Mouse (Mus musculus): ENCODE measurements at regions not wholly inside any gene's neighbourhood (a gene's known extent, or its start where the extent isn't known, plus 50 kb on each side); places are given as distances from the start of the nearest gene placed in this dataset.
A peak's percentile ranks its signal among the peaks of the same experiment; 100 is the strongest.

DNA sequence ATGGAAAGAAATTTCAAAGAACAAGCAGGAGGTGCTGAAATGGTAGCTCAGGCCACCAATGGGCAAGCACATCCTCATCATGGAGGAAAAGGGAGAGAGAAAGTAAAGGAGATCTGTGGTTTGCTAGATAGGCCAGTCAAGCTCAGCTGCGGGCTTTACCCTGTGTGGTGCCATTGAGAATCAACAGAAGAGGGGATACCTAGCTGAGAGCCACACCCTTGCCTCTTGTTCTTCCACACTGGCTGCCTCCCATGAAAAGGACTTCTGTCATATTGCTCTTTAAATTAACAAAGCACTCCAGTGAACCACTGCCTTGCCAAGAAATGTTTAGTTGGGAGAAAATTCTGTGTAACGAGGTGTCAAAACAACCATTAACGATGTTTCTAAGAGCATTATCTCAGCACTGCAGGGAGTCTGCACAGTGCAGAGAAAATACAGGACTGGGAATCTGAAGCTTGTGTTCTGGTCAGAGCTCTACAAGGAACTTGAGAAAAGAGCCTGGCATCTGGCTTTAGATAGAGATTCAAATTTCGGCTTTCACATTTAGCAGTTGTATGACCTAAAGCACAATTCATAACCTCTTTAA lies 510.7 kb upstream of the Tle4 start:
- DNase-seq (ENCODE audit: extremely low spot score in 1 of 2, low spot score in 1 of 2) = no peak

DNA sequence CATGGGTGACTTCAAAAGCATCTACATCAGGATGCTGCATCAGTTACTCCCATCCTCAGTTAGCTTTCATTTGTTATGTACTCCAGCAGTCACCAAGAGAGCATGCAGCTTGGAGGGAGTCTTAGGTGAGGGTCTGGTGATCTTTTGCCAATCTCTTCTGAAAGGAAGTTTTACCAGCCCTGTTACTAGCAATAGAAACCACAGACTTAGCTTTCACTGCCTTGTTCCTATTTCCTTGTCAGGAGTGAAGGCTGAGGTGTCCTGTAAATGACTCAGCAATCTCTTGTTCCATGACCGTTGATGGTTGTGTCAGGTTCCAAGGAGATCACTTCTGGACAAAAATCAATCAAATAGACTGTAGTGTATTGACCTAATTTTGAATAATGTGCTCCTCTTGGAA lies 497.2 kb upstream of the Tle4 start:
- no peak for DNase-seq (ENCODE audit: extremely low spot score in 1 of 2, low spot score in 1 of 2)

DNA sequence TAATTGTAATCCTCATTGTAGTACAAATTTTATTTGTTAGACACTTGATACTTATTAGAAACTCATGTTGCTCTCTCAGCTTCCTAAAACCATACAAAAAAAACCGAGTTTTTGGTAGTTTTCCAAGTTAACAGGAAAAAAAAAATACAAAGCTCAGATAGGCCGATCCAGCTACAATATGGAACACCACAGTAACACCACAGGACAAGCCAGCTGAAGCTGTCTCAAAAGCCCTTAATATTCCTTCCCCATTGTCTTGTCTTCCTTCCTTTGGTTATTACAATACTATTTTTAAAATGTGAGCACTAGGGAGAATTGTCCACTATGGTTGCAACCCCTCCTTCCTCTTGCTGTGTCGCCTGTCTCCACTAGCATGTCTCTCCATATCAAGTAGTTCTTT lies 495.7 kb upstream of the Tle4 start:
- DNase-seq (ENCODE audit: extremely low spot score in 1 of 2, low spot score in 1 of 2) = no peak

DNA sequence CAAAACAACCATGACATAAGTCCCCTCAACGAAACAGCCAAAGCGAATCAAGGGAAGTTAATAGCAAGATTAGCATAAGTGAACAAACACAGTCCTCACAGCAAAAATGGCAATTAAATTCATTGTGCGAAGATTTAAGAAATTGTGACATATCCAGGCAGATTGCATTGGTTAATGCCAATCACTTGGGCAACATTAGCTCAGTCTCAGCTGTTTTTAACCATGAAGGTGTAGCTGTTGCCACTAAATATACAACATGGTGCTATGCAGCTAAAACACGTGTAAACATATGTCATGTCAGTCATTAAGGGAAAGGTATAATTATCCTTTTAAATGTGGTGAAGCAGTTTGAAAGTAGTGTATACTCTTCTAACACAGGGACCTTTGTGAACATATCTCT lies 482.8 kb upstream of the Tle4 start:
- no peak for DNase-seq (ENCODE audit: extremely low spot score in 1 of 2, low spot score in 1 of 2)

DNA sequence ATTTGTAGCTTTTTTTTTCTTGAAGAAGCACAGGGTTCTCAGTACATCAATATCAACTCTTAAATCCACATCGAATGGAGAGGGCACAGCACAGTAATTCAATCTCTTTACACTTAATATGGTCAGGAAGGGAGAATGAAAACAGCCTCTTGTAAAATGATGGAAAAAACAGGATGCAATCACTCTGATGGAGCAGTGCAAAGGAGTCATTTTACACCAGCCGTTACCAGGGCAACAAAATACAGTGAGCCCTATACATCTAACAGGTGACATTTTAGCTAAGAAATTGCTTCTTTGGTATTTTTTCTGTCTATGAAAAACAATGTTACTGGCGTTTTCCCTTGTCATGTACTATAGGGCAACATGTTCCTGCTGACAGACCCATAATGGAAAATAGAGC lies 459.9 kb upstream of the Tle4 start:
- DNase-seq (ENCODE audit: extremely low spot score in 1 of 2, low spot score in 1 of 2) = no peak

DNA sequence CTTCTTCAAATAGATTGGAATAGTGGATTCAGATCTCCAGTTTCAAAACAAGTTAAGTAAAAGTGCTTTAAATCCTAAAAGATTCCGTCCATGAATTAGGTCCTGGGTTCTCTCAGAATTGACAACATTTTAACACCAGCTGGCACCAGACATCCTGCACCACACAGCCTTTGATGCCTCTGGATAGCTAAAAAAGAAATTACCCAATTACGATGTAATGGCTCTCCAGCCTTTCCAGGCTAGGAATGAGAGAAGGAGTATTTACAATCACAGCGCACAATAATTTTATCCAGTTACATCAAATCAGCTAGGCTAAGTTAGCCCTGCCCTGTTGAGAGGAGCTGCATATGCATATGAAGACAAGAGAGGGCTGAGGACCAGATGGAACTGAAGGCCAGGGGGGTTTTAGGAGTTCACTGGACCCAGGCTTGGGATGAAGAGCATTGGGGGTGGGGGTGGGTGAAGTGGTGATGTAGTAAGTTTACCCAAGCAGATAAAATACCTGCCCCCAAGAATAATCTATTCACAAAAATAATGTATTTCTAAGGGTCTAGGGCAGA lies 455.8 kb upstream of the Tle4 start:
- no peak for DNase-seq (ENCODE audit: extremely low spot score in 1 of 2, low spot score in 1 of 2)

DNA sequence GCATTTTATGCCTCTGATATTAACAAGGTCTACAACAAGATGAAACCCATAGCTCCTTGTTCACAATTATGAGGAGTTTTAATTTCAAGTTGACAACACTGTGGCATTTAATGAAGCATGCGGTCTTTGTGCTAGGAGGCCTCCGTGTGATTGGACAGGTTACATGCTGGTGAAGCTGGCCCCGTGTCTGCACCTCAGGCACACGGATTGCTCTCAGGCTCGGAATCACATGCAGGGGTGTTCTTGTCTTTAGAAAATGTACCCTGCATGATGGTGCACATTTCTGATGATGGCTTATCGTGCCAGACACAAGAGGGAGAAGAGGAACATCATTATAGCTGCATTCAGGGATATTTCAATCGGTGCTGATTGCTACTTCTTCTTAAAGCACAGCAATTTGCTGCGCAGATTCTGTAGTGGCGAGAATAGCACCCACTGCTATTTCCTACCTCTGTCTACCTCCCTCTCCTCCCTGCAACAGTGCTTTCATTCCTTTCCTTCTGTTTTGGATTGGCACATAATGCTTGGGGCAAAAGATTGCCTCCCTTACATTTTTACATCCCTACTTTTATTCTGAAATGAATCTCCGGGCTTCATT lies 454.9 kb upstream of the Tle4 start:
- DNase-seq (ENCODE audit: extremely low spot score in 1 of 2, low spot score in 1 of 2) = no peak

DNA sequence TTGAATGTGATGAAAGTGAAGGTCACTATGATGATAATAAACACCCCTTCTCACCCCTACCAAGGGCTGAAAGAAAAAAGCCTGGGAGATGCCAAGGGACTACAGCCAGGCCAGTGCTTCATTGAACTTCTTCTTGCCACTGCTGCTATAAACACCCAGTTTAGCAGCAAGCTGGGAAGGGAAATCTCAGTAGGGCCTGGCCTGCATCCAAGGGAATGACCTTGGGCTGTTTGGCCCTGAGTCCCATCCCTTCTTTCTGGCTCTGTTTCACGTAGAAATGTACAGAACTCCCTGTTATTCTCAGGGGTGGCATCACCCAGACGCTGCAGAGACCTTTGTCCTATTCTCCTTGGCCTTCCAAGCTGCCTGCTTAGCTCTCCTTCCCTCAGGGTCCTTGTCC lies 450.0 kb upstream of the Tle4 start:
- DNase-seq (ENCODE audit: extremely low spot score in 1 of 2, low spot score in 1 of 2) = no peak

DNA sequence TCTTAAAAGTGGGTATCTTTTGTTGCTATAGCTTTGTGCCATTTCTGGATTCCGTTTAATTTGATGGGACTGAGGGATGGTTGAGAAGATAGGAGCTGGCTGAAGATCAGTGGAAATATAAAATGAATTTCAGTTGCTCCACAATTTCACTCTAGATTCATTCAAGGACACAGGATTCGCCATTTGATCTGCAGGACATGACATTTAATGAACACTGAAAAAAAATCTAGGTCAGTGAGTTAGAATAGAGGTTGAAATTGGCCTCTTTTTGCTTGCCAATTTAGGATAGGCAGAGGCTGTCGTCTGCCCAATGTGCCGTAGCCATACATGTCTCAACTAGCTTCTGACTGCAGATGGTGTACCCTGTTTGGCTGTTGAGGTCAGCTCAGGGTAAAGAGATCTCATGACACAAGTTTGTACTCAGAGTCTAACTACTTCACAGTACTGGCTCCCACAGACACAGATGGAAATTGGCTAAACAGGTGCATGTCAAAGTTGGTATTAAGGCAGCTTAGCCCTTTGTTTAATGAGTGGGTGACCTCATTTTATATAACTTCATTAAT lies 449.5 kb upstream of the Tle4 start:
- no peak for DNase-seq (ENCODE audit: extremely low spot score in 1 of 2, low spot score in 1 of 2)

DNA sequence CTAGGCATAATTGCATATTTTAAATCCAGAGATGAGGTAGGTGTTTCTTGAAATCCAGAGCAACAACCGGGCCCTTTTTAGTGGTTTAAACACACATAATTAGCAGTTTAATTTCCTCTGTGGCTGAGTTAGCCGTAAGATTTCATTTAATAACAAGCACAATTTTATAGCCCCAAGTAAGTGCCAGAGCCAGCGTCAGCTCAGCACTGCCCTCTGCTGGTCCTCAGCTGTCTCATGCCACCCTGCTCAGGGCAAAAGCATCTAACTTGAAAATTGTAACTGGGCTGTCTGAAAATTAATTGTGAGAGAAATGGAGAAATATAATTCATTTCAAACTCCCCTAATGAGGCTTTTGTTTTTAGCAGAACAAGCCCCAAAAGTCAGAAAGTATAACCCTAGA lies 437.7 kb upstream of the Tle4 start:
- DNase-seq (ENCODE audit: extremely low spot score in 1 of 2, low spot score in 1 of 2) = peak; percentile 53 to 82

DNA sequence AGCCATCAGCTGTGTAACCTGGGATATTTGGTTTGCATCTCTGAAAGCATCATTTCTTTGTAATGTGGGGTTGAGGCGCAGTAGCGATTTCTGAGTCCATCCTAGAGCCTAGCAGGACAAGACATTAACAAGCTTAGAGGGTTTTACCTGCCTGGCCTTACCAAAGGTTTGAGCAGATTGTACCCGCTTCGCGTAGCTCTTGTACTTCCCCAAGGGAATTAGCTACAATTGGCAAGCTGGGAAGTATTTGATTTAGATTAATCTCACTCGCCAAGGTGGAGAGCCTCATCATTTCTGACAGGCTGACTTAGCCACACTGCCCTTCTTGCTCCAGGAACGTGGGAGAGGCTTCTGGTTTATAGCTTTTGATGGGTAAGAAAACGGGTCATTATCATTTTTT lies 436.1 kb upstream of the Tle4 start:
- no peak for DNase-seq (ENCODE audit: extremely low spot score in 1 of 2, low spot score in 1 of 2)

DNA sequence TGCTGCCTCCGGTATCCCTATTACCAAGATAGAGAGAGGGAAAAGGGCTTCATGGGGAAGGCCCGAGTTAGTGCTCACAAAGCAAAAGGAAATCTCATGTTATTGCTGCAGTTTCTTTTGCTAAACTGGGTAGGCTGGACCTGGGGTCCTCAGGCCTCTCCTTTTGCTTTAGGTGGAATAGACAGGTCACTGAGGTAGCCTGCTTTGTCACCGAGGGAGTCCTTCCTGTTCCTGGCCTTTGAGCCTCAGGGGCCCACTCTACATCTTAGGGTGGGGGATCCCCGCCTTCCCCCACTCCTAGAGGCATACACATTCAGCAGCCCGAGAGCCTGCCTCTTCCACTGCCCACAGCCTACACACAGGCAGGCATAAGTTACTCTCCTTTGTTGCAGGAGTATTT lies 435.5 kb upstream of the Tle4 start:
- no peak for DNase-seq (ENCODE audit: extremely low spot score in 1 of 2, low spot score in 1 of 2)

DNA sequence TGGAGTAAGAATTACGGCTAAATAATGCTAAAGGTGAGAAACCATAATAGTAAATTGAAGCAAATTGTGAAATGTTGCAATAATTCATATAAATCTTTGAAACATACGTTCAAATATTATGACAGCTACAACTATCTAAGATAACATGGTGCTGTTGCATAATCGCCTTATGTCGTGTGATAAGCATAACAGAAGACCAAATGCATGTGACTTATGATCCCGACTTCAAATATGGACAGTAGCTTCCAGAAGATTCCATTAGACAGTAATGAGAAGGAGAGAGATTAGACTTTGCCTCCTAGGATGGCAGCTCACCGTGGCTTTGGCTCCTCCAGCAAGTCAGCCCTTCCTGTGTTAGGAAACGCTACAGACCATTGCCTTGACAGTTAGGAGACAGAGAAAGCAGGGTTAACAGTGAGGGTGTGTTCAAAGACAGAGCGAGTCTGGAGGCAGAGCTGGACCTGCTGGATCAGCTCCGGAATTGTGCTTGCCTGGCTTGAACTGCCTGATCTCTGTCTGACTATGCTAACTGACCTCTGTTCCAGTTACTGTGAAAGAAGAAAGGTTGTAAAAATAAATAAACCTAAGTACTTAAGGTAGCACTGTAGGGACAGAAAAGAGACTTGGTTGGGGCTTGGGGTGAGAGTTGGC lies 434.6 kb upstream of the Tle4 start:
- DNase-seq (ENCODE audit: extremely low spot score in 1 of 2, low spot score in 1 of 2) = no peak

DNA sequence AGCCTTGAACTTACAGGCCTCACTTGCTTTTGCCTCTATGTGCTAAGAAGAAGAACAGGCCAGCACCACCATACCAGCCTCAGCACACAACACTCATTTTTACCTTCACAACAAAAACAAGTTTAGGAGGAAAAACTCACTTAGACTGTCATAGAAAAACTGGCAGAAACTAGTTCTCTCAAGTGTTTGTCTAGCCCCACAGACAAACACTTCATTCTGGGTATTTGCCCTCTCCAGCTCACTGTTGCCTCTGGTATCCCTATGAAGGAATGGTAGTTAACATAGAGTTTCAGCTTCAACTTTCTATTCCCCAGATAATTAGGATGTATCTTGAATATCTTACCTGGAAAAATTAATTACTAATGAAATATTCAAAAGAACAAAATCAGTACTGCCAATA lies 433.6 kb upstream of the Tle4 start:
- DNase-seq (ENCODE audit: extremely low spot score in 1 of 2, low spot score in 1 of 2) = no peak

DNA sequence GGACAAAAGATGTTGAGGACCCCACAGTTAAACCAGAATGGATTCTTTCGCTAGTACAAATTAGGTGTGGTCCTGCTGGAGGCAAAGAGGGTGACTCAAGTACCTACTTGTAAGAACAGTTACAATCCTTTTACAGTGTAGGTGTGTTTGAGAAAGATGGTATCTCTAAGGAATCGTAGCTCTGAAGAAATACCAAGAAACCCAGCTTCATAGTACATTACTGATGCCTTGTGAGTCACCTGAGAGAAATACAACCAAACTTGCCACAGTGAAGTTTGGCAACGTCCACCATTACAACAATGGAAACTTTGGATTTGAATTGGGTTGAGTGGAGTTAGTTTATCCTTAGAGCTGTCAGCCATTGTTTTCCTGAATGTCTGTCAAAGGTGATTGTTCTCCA lies 405.7 kb upstream of the Tle4 start:
- DNase-seq (ENCODE audit: extremely low spot score in 1 of 2, low spot score in 1 of 2) = no peak

DNA sequence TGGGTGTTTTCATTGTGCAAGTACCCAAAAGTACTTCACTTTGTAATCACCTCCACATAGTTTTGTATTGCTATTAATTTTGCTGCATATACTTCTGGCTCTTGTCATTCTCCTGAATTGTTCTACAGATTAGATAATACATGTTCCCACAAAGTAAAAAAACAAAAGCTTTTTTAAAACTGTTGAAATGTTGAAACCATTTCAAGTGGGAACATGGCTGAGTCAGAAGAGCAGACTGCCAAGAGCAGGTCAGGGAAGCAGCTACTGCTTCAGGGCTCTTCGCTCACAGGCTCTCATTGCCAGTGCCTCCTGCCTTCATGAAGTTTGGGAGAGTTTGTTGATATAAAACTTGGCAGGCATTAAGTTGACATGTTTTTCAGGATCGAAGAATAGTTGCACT lies 395.5 kb upstream of the Tle4 start:
- no peak for DNase-seq (ENCODE audit: extremely low spot score in 1 of 2, low spot score in 1 of 2)

DNA sequence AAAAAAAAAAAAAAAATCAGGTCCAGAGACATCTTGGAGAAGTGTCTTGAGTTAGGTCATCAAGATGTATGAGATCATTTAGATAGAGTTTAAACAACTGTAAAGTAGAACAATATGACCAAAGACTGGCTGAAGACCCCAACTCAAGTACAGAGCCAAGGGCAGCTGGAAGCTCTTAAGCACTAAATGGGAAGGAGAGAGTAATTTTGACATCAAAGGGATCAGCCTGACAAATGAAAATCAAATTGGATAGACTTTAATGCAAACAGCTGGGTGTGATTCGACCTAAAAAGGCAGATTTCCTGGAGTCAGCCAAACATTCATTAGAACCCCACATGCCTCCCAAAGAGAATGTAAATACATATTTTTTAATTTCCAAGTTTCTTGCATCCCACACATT lies 372.3 kb upstream of the Tle4 start:
- DNase-seq (ENCODE audit: extremely low spot score in 1 of 2, low spot score in 1 of 2) = no peak

DNA sequence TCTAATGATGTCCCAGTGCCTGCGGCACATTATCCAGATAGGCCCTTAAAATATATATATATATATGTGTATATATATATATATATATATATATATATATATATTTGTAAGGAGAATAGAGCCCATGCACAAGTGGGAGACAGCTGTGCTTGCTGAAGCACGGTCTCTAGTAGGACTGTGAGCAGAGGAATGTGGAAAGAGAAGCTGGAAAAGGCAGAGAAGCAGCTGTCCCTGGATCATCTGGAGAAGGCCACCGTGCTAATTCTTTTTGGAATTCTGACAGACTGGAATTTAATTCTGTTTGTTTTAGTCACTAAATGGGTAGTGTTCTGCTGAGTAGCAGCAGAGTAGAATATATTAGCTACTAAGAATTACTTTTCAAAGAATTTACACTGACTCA lies 370.4 kb upstream of the Tle4 start:
- DNase-seq (ENCODE audit: extremely low spot score in 1 of 2, low spot score in 1 of 2) = no peak

DNA sequence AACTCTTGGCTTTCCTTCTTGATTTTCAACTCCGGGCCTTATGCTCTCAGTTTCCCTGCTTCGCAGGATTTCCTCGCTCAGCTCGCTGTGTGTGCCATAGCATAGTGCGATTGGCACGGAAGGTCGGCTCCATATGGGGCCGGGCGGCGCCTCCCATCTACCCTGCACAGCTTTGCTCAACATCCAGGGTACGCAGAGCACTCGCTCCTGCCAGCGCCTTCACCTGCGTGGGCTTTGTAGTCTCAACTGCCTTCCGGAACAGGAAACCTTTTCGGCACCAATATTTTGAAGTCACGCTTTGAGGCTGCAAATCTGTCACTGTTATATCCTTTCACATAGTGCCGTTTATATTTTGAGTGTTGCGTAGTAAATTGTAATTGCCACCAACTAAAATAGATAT lies 359.9 kb upstream of the Tle4 start:
- DNase-seq (ENCODE audit: extremely low spot score in 1 of 2, low spot score in 1 of 2) = peak in 1 of 2 experiments; percentile 7

DNA sequence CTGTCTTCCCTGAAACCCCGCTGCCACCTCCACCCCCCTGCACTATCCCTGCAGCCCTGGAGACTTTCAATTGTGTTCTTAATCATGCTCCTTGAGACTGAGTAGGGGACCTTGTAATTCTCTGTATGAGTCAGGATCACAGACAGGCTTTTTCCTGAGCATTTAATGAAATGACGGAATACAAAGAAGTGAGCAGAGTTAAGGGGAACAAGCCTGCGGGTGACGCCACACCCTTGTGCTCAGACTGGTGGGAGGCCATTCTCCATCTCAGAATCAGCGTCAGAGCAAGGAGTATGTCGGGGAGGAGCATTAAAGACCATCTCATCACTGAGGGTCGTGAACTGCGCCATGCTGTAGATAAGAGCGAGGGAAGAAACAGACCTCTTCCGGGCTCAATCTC lies 359.3 kb upstream of the Tle4 start:
- DNase-seq (ENCODE audit: extremely low spot score in 1 of 2, low spot score in 1 of 2) = no peak

DNA sequence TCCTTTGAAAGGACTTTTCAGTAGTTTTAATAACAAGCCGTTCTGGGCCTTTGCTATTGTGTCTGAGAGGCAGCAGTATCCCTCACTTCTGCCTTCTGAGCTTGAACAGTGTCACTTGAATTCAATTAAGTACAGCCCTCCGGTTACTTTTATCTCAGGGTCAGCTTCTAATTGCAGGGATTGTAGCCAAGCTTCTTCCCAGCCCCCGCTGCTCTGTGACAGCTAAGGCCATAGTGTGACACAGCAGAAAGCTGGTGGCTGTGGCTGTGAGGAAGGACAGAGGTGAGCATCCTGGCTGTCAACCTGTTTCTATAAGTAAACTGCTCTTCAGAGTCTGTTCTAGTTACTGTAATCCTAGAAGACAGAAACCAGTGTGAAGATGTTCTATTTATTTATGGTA lies 358.5 kb upstream of the Tle4 start:
- no peak for DNase-seq (ENCODE audit: extremely low spot score in 1 of 2, low spot score in 1 of 2)

DNA sequence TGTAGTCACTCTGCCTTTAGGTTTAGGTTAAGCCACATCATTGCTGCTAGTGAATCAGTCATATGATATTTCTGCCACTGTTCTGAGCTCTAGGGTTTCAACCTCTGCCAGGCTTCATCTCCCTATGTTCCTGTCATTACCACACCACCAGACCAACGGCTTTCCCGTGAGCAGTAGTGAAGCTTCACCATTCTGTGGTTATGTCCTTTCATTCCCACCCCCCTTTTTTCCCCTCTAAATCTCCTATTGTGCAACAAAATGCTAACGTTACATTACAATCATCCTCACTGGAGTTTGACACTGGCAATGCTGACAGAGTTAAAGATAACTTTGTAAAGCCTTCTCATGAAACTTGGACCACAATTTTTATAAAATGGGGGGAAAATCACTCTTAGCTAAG lies 358.1 kb upstream of the Tle4 start:
- DNase-seq (ENCODE audit: extremely low spot score in 1 of 2, low spot score in 1 of 2) = no peak
